Mouse (Mus musculus): ENCODE results near the gene Zyg11a. TPM values are rescaled to one million over a fixed set of nuclear protein-coding genes. Genes with fewer than 3 reads are reported as not detected.
"Not testable (repeated sequence)": the region's sequence is repeated elsewhere in the genome, so short reads cannot be mapped to it uniquely, and the experiment has no call there.

The Zyg11a gene
- polyA plus RNA-seq, 1 experiment from 2014 or later, result 0.26 TPM

DNA sequence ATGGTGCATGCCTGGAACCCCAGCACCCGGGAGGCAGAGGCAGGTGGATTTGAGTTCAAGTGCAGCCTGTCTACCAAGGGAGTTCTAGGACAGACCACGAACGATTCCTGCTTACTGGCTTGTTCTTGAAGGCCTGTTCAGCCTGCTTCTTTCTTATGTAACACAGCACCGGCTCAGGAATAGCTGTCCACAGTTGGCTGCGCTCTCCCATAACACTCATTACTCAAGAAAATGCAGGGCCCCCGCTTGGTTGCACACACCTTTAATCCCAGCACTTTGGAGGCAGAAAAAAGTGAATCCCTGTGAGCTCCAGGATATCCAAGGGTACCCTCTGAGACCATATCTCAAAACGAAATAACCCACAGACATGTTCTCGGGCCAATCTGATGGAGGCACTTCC is 55.9 kb downstream of the Zyg11a start:
- Histone ChIP-seq H3K27me3 (ENCODE audit: insufficient read depth, low read length) (no peaks in the 10 kb centered on the region), H3K9me3 (ENCODE audit: low read length) (0 out of 2 replicates have a peak, but pooled peaks cover under 1% of the 10 kb centered on the region), H3K36me3 (ENCODE audit: insufficient read depth, low read length) (no peaks in the 10 kb centered on the region), H3K4me1 (ENCODE audit: insufficient read depth, low read length) (0 out of 2 replicates have a peak, but pooled peaks cover 4% of the 10 kb centered on the region), H3K4me2 (replicated peaks; ENCODE audit: low read depth, low read length) (no peak overlapping the region), H3K27ac (ENCODE audit: low read length) (no peak overlapping the region), H3K9ac (replicated peaks; ENCODE audit: low read length) (no peak overlapping the region), H3K4me3 (ENCODE audit: low read length) (no peak overlapping the region)
- WGBS, result 90% methylated on average over 8 of the region's 8 CpGs
- ATAC-seq (ENCODE audit: low FRiP score, low TSS enrichment), result no peak

DNA sequence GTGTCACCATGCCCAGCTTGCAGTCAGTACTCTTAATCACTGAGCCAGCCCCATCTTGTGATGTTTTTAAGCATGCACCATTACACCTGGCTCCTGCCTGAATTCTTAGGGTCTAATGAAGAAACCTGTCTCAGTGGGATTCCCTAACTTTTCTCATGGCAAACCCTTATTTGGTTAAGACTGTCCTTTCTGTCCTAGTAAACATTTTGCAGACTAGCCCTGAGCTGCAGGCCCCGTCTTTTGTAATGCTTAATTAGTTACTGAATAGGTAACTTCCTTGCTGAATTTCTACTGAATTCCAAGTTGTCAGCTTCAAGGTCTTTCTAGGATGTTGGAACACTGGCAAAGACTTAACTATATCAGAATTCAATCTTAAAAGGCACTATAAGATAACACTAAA is 62.7 kb downstream of the Zyg11a start:
- not testable (repeated sequence) for H3K4me2 ChIP-seq (replicated peaks; ENCODE audit: low read depth, low read length); H3K27me3 ChIP-seq (ENCODE audit: insufficient read depth, low read length); H3K4me1 ChIP-seq (ENCODE audit: insufficient read depth, low read length); H3K9ac ChIP-seq (replicated peaks; ENCODE audit: low read length); H3K27ac ChIP-seq (ENCODE audit: low read length); H3K4me3 ChIP-seq (ENCODE audit: low read length); ATAC-seq (ENCODE audit: low FRiP score, low TSS enrichment); H3K36me3 ChIP-seq (ENCODE audit: insufficient read depth, low read length)
- 81% methylated on average over 1 of the region's 1 CpGs for WGBS
- H3K9me3 ChIP-seq (ENCODE audit: low read length), result peaks cover 10% of the 10 kb centered on the region

- H3K27me3 ChIP-seq (ENCODE audit: insufficient read depth, low read length); H3K36me3 ChIP-seq (ENCODE audit: insufficient read depth, low read length); ATAC-seq (ENCODE audit: low FRiP score, low TSS enrichment); H3K4me1 ChIP-seq (ENCODE audit: insufficient read depth, low read length); H3K9me3 ChIP-seq (ENCODE audit: low read length); H3K9ac ChIP-seq (replicated peaks; ENCODE audit: low read length); H3K4me2 ChIP-seq (replicated peaks; ENCODE audit: low read depth, low read length); H3K4me3 ChIP-seq (ENCODE audit: low read length): not testable (repeated sequence)
- 63% methylated on average over 3 of the region's 3 CpGs for WGBS
- peak overlapping the region; percentile 26; the same call in 1 of the 2 replicates for H3K27ac ChIP-seq (ENCODE audit: low read length)
Observed at GRCm38 (mm10) chr4:108145554-108145953, 72.3 kb downstream of the Zyg11a start.

DNA sequence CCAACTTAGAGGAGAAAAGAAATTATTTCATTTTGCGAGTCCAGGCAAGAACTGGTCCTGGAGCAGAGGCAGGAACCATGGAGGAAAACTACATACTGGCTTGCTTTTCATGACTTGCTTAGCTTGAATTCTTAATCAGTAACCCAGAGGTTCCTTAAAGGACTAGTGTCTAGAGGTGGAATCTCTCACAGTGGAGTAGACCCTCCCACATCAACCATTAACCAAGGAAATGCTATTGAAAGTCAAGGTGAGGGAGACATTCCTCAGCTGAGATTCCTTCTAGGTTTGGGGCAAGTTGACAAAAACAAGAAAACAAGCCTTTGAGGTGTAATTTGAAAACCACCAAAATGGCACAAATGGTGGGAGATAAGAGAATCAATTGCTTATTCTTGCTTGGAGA is 73.0 kb downstream of the Zyg11a start, which contains the start of gene Scp2:
Gene Scp2 (minus strand): TSS at position 119 of the 400 bp plus-strand sequence.
- Histone ChIP-seq H3K4me1 (ENCODE audit: insufficient read depth, low read length) (no peaks in the 10 kb centered on the region), H3K9me3 (ENCODE audit: low read length) (peaks cover 6% of the 10 kb centered on the region; the same call in 1 of the 2 replicates), H3K27me3 (ENCODE audit: insufficient read depth, low read length) (no peaks in the 10 kb centered on the region), H3K4me3 (ENCODE audit: low read length) (peak within 1 kb of the TSS; percentile 28), H3K4me2 (replicated peaks; ENCODE audit: low read depth, low read length) (peak within 1 kb of the TSS; percentile 24), H3K27ac (ENCODE audit: low read length) (peak within 1 kb of the TSS; percentile 82), H3K36me3 (ENCODE audit: insufficient read depth, low read length) (no peaks in the 10 kb centered on the region), H3K9ac (replicated peaks; ENCODE audit: low read length) (0 out of 2 replicates have a peak within 1 kb of the TSS, but pooled peaks have one; percentile 20)
- 81% methylated on average over 1 of the region's 1 CpGs for WGBS
- peak; percentile 83 for ATAC-seq (ENCODE audit: low FRiP score, low TSS enrichment)

- no peak overlapping the region for H3K9ac ChIP-seq (replicated peaks; ENCODE audit: low read length)
- no peaks in the 10 kb centered on the region for H3K4me1 ChIP-seq (ENCODE audit: insufficient read depth, low read length)
- H3K27me3 ChIP-seq (ENCODE audit: insufficient read depth, low read length), result no peaks in the 10 kb centered on the region
- peak overlapping the region; percentile 24 for H3K4me2 ChIP-seq (replicated peaks; ENCODE audit: low read depth, low read length)
- H3K36me3 ChIP-seq (ENCODE audit: insufficient read depth, low read length), result no peaks in the 10 kb centered on the region
- 0 out of 2 replicates have a peak, but pooled peaks have one; percentile 54 for ATAC-seq (ENCODE audit: low FRiP score, low TSS enrichment)
- peaks cover 6% of the 10 kb centered on the region; the same call in 1 of the 2 replicates for H3K9me3 ChIP-seq (ENCODE audit: low read length)
- 0 out of 2 replicates have a peak overlapping the region, but pooled peaks have one; percentile 5 for H3K4me3 ChIP-seq (ENCODE audit: low read length)
- H3K27ac ChIP-seq (ENCODE audit: low read length), result peak overlapping the region; percentile 82; the same call in 1 of the 2 replicates
Observed at GRCm38 (mm10) chr4:108143778-108144177, 74.1 kb downstream of the Zyg11a start.

GRCm38 (mm10) chr4:108143178-108143577 is 74.7 kb downstream of the Zyg11a start:
- not testable (repeated sequence) for H3K27ac ChIP-seq (ENCODE audit: low read length); H3K9me3 ChIP-seq (ENCODE audit: low read length); ATAC-seq (ENCODE audit: low FRiP score, low TSS enrichment); H3K9ac ChIP-seq (replicated peaks; ENCODE audit: low read length); H3K27me3 ChIP-seq (ENCODE audit: insufficient read depth, low read length); H3K36me3 ChIP-seq (ENCODE audit: insufficient read depth, low read length); H3K4me1 ChIP-seq (ENCODE audit: insufficient read depth, low read length); H3K4me3 ChIP-seq (ENCODE audit: low read length)
- 0 out of 2 replicates have a peak overlapping the region, but pooled peaks have one; percentile 23 for H3K4me2 ChIP-seq (replicated peaks; ENCODE audit: low read depth, low read length)
- 82% methylated on average over 2 of the region's 2 CpGs for WGBS

GRCm38 (mm10) chr4:108136938-108137337 is 80.9 kb downstream of the Zyg11a start:
- ATAC-seq (ENCODE audit: low FRiP score, low TSS enrichment), result no peak
- WGBS, result 84% methylated on average over 5 of the region's 5 CpGs
- Histone ChIP-seq H3K27me3 (ENCODE audit: insufficient read depth, low read length) (no peaks in the 10 kb centered on the region), H3K27ac (ENCODE audit: low read length) (no peak overlapping the region), H3K4me1 (ENCODE audit: insufficient read depth, low read length) (no peaks in the 10 kb centered on the region), H3K9ac (replicated peaks; ENCODE audit: low read length) (no peak overlapping the region), H3K4me3 (ENCODE audit: low read length) (no peak overlapping the region), H3K36me3 (ENCODE audit: insufficient read depth, low read length) (no peaks in the 10 kb centered on the region), H3K9me3 (ENCODE audit: low read length) (no peaks in the 10 kb centered on the region; the same call in 1 of the 2 replicates), H3K4me2 (replicated peaks; ENCODE audit: low read depth, low read length) (no peak overlapping the region)

Other genes starting within 250 kb of the Zyg11a start
- not detected in 2 replicates for gene Slc1a7, start 249.7 kb downstream of the Zyg11a start, polyA plus RNA-seq (2015; fragmentation: Nextera tagmentation; extraction: Ambion mirVana)
- gene Podn, start 121.6 kb downstream of the Zyg11a start, polyA plus RNA-seq (2015; fragmentation: Nextera tagmentation; extraction: Ambion mirVana), result 0.69 and 0.82 TPM in 2 replicates
- 264 and 288 TPM in 2 replicates for gene Scp2, start 73.0 kb downstream of the Zyg11a start, polyA plus RNA-seq (2015; fragmentation: Nextera tagmentation; extraction: Ambion mirVana)
- gene Echdc2, start 52.6 kb downstream of the Zyg11a start, polyA plus RNA-seq (2015; fragmentation: Nextera tagmentation; extraction: Ambion mirVana), result 44.8 and 50.0 TPM in 2 replicates
- 11.6 and 11.7 TPM in 2 replicates for gene Zyg11b, start 83.0 kb upstream of the Zyg11a start, polyA plus RNA-seq (2015; fragmentation: Nextera tagmentation; extraction: Ambion mirVana)
- 52.9 and 54.1 TPM in 2 replicates for gene Coa7, start 110.1 kb upstream of the Zyg11a start, polyA plus RNA-seq (2015; fragmentation: Nextera tagmentation; extraction: Ambion mirVana)
- 0.29 and 1.1 TPM in 2 replicates for gene Shisal2a, start 165.3 kb upstream of the Zyg11a start, polyA plus RNA-seq (2015; fragmentation: Nextera tagmentation; extraction: Ambion mirVana)
- gene Gpx7, start 188.9 kb upstream of the Zyg11a start, polyA plus RNA-seq (2015; fragmentation: Nextera tagmentation; extraction: Ambion mirVana), result 65.2 and 65.4 TPM in 2 replicates
- 55.1 and 72.0 TPM in 2 replicates for gene Tut4, start 241.4 kb upstream of the Zyg11a start, polyA plus RNA-seq (2015; fragmentation: Nextera tagmentation; extraction: Ambion mirVana)